Mouse (Mus musculus) liver, adult (tissue): Measurements from ENCODE around the gene Kcnma1.

Source experiments
- GATA4 ChIP-seq: IDR thresholded peaks from 2 replicates; pipeline ENCODE4 v1.6.1; 2014; ENCODE audit warnings: mild to moderate bottlenecking, low read length; ENCODE audit not compliant: insufficient replicate concordance

Kcnma1 gene

GRCm38 (mm10) chr14:23542131-23542530, 472.2 kb downstream of the Kcnma1 start:
- no peak for TF ChIP-seq GATA4

DNA sequence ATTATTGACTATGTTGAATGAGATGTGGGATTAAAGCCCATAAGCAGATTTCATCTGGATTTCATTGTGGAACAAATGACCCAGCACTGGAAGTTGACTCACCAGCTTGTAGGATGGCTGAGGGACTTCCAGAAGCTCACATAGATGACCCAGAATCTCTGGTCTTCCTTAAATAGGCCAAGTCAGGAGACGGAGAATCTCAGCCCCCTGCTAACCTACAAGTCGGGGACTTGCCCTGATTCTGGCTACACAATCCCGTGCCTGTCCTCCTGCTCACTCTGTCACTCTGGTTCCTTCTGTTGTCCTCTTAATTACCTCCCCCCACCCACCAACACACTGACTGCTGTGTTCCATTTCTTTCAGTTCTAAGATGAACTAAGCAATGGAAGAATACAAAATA, 474.7 kb downstream of the Kcnma1 start:
- no peak for TF ChIP-seq GATA4

DNA sequence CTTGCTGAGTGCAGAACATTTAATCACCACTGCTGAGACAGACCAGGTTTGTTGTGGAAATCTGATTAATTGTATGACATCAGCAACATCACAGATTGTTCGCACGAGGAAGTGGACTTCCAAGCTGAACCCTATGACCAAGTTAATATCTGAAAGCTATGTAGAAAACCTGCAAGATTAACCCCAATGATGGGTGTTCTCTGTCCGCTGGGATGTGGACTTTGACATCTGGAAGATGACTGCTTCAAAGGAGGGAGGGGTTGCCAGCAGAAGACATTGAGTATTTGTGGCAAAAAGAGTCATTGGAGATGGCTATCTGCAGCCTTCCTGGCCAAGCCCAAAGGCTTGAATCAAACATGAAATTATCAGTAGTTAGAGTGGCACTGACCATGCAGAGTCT, 480.9 kb downstream of the Kcnma1 start:
- no peak for TF ChIP-seq GATA4

DNA sequence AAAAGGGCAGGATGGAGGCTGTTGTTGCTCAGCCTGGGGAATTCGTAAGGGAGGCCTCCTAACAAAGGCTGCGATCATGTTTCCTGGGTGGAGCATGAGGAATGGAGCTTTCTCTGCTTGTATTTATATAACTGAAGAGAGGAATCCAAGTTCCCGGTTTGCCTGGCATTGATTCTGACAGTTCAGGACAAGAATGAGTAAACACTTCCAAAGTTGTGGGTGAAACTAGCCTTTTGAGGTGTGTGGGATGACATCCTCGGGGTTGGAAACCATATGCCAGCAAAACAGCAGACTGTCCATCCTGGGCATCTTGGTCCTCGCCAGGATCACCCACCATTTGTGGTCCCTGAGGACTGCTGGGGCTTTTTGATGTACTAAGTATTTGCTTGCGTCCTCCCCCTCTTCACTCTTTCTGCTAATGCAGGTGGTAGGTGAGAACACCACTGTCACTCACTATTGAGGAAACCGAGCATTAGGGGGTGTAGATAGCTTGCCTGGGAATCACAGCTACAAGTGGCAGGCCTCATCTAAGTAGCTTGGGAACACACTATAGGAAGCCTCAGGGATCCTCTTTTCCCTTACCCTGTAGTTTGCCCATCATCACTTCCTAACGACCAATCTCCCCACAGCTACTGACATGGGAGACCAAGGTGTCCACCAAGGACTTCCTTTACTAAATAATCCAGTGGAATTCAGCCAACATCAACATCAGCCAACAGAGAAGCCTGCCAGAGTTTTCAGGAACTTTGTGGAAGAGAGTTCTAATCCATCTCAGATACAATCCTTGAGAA, 482.4 kb downstream of the Kcnma1 start:
- TF ChIP-seq GATA4 = no peak

DNA sequence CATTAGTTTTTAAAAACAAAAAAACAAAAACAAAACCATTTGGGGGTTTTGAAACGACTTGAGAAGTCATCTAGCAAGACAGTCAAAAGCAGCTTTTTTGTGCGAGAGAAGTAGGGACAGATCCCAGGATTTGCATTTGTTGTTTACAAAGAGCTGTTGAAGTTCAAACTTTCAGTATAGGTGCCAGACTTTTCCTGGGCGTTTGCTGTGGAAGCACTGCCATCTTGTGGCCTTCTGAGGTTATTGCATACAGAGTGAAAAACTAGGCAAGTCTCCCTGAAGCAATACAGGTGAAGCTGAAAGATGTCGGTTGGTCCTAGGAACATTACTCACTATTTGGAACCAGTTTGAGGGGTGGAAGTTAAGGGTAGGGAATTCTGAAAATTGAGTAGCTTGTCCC, 484.6 kb downstream of the Kcnma1 start:
- TF ChIP-seq GATA4 = no peak

- no peak for TF ChIP-seq GATA4
Observed at GRCm38 (mm10) chr14:23529229-23529628, 485.1 kb downstream of the Kcnma1 start.

- TF ChIP-seq GATA4 = no peak
Observed at GRCm38 (mm10) chr14:23525910-23526309, 488.4 kb downstream of the Kcnma1 start.

DNA sequence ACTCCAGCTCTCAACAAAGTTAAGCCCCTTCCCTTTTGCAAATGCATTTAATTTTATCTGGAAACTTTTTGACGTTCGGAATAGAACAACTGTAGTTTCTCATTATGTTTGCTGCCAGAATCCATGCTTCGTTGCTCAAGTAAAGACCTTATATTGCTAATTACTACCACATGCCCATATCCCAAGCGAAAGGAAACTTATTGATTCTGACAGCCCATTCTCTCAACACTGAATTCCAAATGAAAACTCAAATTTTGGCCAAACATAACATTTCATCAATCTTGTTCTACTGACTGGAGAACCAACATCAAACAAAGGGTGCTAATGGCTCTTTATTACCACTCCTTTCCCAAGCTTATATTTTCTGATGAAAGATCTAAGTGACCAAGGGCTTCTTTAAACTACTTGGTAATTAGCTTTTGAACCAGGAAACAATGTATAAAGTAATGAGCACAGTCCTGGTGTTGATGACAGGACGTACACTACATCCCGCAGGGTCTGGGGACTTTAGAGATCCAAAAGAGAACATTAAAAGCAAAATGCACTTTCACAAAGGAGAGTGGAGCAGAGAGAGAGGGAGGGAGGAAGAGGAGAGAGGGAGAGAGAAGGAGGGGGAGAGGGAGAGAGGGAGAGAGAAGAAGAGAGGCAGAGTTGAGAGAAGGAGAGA, 490.3 kb downstream of the Kcnma1 start:
- no peak for TF ChIP-seq GATA4

- TF ChIP-seq GATA4 = no peak
Observed at GRCm38 (mm10) chr14:23522606-23523159, 491.6 kb downstream of the Kcnma1 start.

- TF ChIP-seq GATA4 = no peak
Observed at GRCm38 (mm10) chr14:23521080-23521684, 493.1 kb downstream of the Kcnma1 start.

DNA sequence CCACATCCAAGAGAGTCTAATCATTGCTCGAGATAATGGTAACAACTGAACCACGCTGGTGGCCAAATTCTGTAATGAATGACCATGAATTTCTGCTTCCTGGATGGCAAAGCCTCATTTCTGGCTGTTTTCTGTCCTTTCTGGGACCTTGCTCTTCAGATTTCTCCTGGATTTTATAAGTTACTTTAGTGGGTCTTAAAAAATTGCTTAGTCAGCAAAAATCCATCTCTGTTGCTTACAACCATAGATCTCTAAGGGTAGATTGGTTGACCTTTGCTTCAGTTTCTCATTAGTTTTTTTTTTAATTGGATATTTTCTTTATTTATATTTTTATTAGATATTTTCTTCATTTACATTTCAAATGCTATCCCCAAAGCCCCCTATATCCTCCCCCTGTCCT, 496.9 kb downstream of the Kcnma1 start:
- no peak for TF ChIP-seq GATA4

GRCm38 (mm10) chr14:23509792-23510191, 504.5 kb downstream of the Kcnma1 start:
- TF ChIP-seq GATA4 = no peak

- no peak for TF ChIP-seq GATA4
Observed at GRCm38 (mm10) chr14:23502236-23502790, 512.0 kb downstream of the Kcnma1 start.

DNA sequence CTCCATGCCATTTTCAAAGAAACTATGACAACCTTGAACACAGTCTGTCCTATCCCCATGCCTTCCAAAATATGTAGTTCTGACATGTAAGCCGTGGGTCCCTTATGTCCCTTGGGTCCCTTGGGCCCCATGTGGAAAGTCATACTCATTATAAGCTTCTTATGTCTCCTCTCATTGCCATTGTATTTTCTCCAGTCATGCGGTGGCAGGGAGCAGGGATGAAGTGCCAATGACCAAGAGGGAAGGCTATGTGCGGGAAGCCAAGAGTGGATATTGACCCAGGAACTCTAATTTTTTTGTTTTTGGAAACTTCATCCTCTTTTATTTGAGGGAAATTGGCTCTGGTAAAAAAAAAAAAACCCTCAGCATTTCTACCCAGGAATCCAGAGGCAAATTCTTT, 517.5 kb downstream of the Kcnma1 start:
- TF ChIP-seq GATA4 = no peak

GRCm38 (mm10) chr14:23496236-23496740, 518.0 kb downstream of the Kcnma1 start:
- no peak for TF ChIP-seq GATA4
